Mouse (Mus musculus): ENCODE results near the gene Gga1.

DNA sequence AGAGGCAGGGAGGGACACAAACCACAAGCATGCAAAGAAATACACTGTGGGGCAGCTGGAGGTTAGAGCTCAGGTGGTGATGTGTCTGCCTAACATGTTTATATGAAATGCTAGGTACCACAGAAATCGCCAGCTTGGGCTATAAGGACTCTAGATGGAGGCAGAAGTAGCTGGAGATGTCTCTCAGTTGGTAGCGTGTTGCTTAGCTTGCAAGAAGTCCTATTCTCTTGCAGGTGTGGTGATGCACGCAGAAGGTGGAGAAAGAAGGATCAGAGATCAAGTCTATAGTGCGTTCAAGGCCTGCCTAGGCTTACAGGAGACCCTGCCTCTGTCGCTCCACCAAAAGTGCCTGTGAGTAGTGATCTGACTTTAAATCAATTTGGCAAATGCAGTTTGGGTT, 1.5 kb upstream of the Gga1 start:
- TF ChIP-seq GATA1 (IDR thresholded peaks at IDR 0.05; ENCODE audit: borderline replicate concordance, low read length) (no peak), FLI1 (IDR thresholded peaks at IDR 0.05; ENCODE audit: low read length) (no peak)
